Mouse (Mus musculus) liver, embryonic 14.5 days (tissue): ENCODE results near the gene Ddx31. TPM values are rescaled to one million over a fixed set of nuclear protein-coding genes. Genes with fewer than 3 reads are reported as not detected.

Experiments used
- ATAC-seq: fragments of 200-750 bp; cut with Nextera tagmentation; 2 replicates; pipeline ENCODE4 v1.8.0; 2017; ENCODE audit warnings: moderate number of reproducible peaks, mild to moderate bottlenecking, moderate library complexity; ENCODE audit not compliant: insufficient read depth
- DNase-seq, 3 experiments: peaks; one replicate each; pipeline ENCODE4 v3.0.0-alpha.2; 2012 to 2013; ENCODE audit warnings: low read depth in 3 of 3, low spot score in 3 of 3
- H3K27ac ChIP-seq: fragments of 300-500 bp; sonication (generic); 2 replicates; pipeline ENCODE4 v1.5.1; 2014; ENCODE audit warnings: moderate library complexity, mild to moderate bottlenecking, control low read depth, inconsistent platforms
- H3K27me3 ChIP-seq: fragments of 300-500 bp; sonication (generic); 2 replicates; pipeline ENCODE4 v1.6.1; 2014; ENCODE audit warnings: mild to moderate bottlenecking, low read length, moderate library complexity; ENCODE audit not compliant: control insufficient read depth, insufficient read depth
- H3K36me3 ChIP-seq: fragments of 300-500 bp; sonication (generic); replicated peaks from 2 replicates; pipeline ENCODE4 v1.6.1; 2014; ENCODE audit warnings: low read depth; ENCODE audit not compliant: control insufficient read depth, insufficient read depth
- H3K4me1 ChIP-seq, 2 experiments: fragments of 200-500 bp in 1 of 2; fragments of 300-500 bp in 1 of 2; sonication (generic) in 1 of 2; replicated peaks; 2 replicates each; pipeline ENCODE4 v1.6.1; 2012 to 2014; ENCODE audit warnings: antibody characterized with exemption in 1 of 2, inconsistent platforms in 1 of 2, low read length in 1 of 2; ENCODE audit not compliant: control insufficient read depth in 2 of 2, insufficient read depth in 2 of 2
- H3K4me2 ChIP-seq: fragments of 300-500 bp; sonication (generic); 2 replicates; pipeline ENCODE4 v1.6.1; 2014; ENCODE audit warnings: low read depth, mild to moderate bottlenecking, control low read depth, moderate library complexity
- H3K4me3 ChIP-seq, 2 experiments: fragments of 200-500 bp in 1 of 2; fragments of 300-500 bp in 1 of 2; sonication (generic) in 1 of 2; 2 replicates each; pipeline ENCODE4 v1.5.1; 2012 to 2014; ENCODE audit warnings: low read depth in 2 of 2, low read length in 2 of 2, mild to moderate bottlenecking in 2 of 2, control low read depth in 1 of 2, inconsistent platforms in 1 of 2, moderate library complexity in 1 of 2; ENCODE audit not compliant: insufficient read depth in 1 of 2
- H3K9ac ChIP-seq: fragments of 300-500 bp; sonication (generic); replicated peaks from 2 replicates; pipeline ENCODE4 v1.6.1; 2014; ENCODE audit warnings: mild to moderate bottlenecking, control low read depth, moderate library complexity
- H3K9me3 ChIP-seq: fragments of 300-500 bp; sonication (generic); 2 replicates; pipeline ENCODE4 v1.6.1; 2016; ENCODE audit warnings: low read length, mixed read lengths; ENCODE audit not compliant: control insufficient read depth
- CTCF ChIP-seq: IDR thresholded peaks from 2 replicates; pipeline ENCODE4 v1.5.1; 2016; ENCODE audit warnings: antibody characterized with exemption, low read depth, control low read depth
- EP300 ChIP-seq: IDR thresholded peaks from 2 replicates; pipeline ENCODE4 v1.6.1; 2016; ENCODE audit warnings: antibody characterized with exemption, low read depth
- WGBS: fragments of 180-500 bp; shearing (Covaris S2); extraction: QIAGEN DNeasy Blood & Tissue Kit; methylation state at CpG from one replicate; pipeline ENCODE4 v1.1.7; 2014; ENCODE audit not compliant: insufficient replicate concordance; 5-methylcytosine and 5-hydroxymethylcytosine counted together
- polyA plus RNA-seq, 2 experiments: library from polyadenylated mRNA; depleted of rRNA in 1 of 2; stranded (reverse) in 1 of 2; unstranded in 1 of 2; fragments of >200 nt; fragmentation: Nextera tagmentation in 1 of 2; extraction: Ambion mirVana in 1 of 2; gene quantifications; 2 replicates each; pipeline versions ENCODE4 v1.2.1 to v1.2.3; 2012 to 2014

Ddx31 gene
- polyA plus RNA-seq, 2 experiments, result 3.5 to 5.0 TPM

GRCm38 (mm10) chr2:28895876-28896275, 55.7 kb downstream of the Ddx31 start:
- Histone ChIP-seq H3K27ac (no peak overlapping the region), H3K4me1 (no peaks in the 10 kb centered on the region), H3K4me2 (no peak overlapping the region), H3K4me3 (no peak overlapping the region), H3K9me3 (no peaks in the 10 kb centered on the region), H3K9ac (no peak overlapping the region), H3K36me3 (no peaks in the 10 kb centered on the region), H3K27me3 (no peaks in the 10 kb centered on the region)
- no peak for TF ChIP-seq CTCF
- TF ChIP-seq EP300, result no peak
- ATAC-seq (no peak), DNase-seq (no peak)
- 81% methylated on average over 7 of the region's 7 CpGs for WGBS

GRCm38 (mm10) chr2:28897340-28897899, 57.2 kb downstream of the Ddx31 start:
- no peak overlapping the region for H3K4me2 ChIP-seq
- no peak overlapping the region for H3K9ac ChIP-seq
- H3K4me3 ChIP-seq, result no peak overlapping the region
- no peaks in the 10 kb centered on the region for H3K9me3 ChIP-seq
- H3K27ac ChIP-seq, result no peak overlapping the region
- H3K4me1 ChIP-seq, result no peaks in the 10 kb centered on the region
- ATAC-seq, result no peak
- no peak for DNase-seq
- no peaks in the 10 kb centered on the region for H3K36me3 ChIP-seq
- WGBS, result 73% methylated on average over 4 of the region's 4 CpGs
- H3K27me3 ChIP-seq, result no peaks in the 10 kb centered on the region
- no peak for TF ChIP-seq CTCF

- TF ChIP-seq CTCF, result no peak
- TF ChIP-seq EP300, result no peak
- no peaks in the 10 kb centered on the region for H3K9me3 ChIP-seq
- H3K4me3 ChIP-seq, result no peak overlapping the region
- H3K9ac ChIP-seq, result no peak overlapping the region
- peaks cover 6% of the 10 kb centered on the region; the same call in 1 of the 2 replicates for H3K27me3 ChIP-seq
- H3K27ac ChIP-seq, result no peak overlapping the region
- DNase-seq, result no peak
- no peaks in the 10 kb centered on the region for H3K4me1 ChIP-seq
- no peak overlapping the region for H3K4me2 ChIP-seq
- H3K36me3 ChIP-seq, result no peaks in the 10 kb centered on the region
- WGBS, result 83% methylated on average over 8 of the region's 8 CpGs
- ATAC-seq, result no peak
These were observed 62.1 kb downstream of the Ddx31 start for GRCm38 (mm10) chr2:28902291-28902690.

GRCm38 (mm10) chr2:28903871-28904270, 63.7 kb downstream of the Ddx31 start:
- H3K4me3 ChIP-seq, result no peak overlapping the region
- ATAC-seq (no peak), DNase-seq (no peak)
- 68% methylated on average over 5 of the region's 5 CpGs for WGBS
- H3K36me3 ChIP-seq, result no peaks in the 10 kb centered on the region
- no peak overlapping the region for H3K4me2 ChIP-seq
- H3K27ac ChIP-seq, result no peak overlapping the region
- no peaks in the 10 kb centered on the region for H3K4me1 ChIP-seq
- H3K27me3 ChIP-seq, result peaks cover 21% of the 10 kb centered on the region
- no peaks in the 10 kb centered on the region for H3K9me3 ChIP-seq
- no peak for TF ChIP-seq EP300
- no peak for TF ChIP-seq CTCF
- H3K9ac ChIP-seq, result no peak overlapping the region

- H3K4me3 ChIP-seq, result no peak overlapping the region
- H3K9me3 ChIP-seq, result no peaks in the 10 kb centered on the region
- ATAC-seq (no peak), DNase-seq (no peak)
- no peak overlapping the region for H3K9ac ChIP-seq
- peaks cover 30% of the 10 kb centered on the region for H3K27me3 ChIP-seq
- H3K4me2 ChIP-seq, result no peak overlapping the region
- WGBS, result 71% methylated on average over 9 of the region's 9 CpGs
- H3K27ac ChIP-seq, result no peak overlapping the region
- H3K36me3 ChIP-seq, result no peaks in the 10 kb centered on the region
- TF ChIP-seq CTCF (no peak), EP300 (no peak)
- no peaks in the 10 kb centered on the region for H3K4me1 ChIP-seq
These were observed 64.6 kb downstream of the Ddx31 start for GRCm38 (mm10) chr2:28904786-28905185.
